Mouse (Mus musculus): ENCODE data around the gene Hlcs.

The Hlcs gene

GRCm38 (mm10) chr16:94094251-94095108 lies 218.9 kb downstream of the Hlcs start:
- DNase-seq (ENCODE audit: low spot score): no peak

GRCm38 (mm10) chr16:94093151-94093863 lies 220.1 kb downstream of the Hlcs start:
- no peak for DNase-seq (ENCODE audit: low spot score)

- no peak for DNase-seq (ENCODE audit: low spot score)
These were observed 220.7 kb downstream of the Hlcs start for GRCm38 (mm10) chr16:94092511-94093150.

GRCm38 (mm10) chr16:94088819-94089692 lies 224.3 kb downstream of the Hlcs start:
- DNase-seq (ENCODE audit: low spot score): no peak

GRCm38 (mm10) chr16:94088226-94088748 lies 225.1 kb downstream of the Hlcs start:
- DNase-seq (ENCODE audit: low spot score): no peak

- no peak for DNase-seq (ENCODE audit: low spot score)
These were observed 225.7 kb downstream of the Hlcs start for GRCm38 (mm10) chr16:94087570-94088225.

- DNase-seq (ENCODE audit: low spot score): no peak
These were observed 226.4 kb downstream of the Hlcs start for GRCm38 (mm10) chr16:94086701-94087569.

GRCm38 (mm10) chr16:94085603-94086285 lies 227.6 kb downstream of the Hlcs start:
- DNase-seq (ENCODE audit: low spot score): no peak

GRCm38 (mm10) chr16:94084711-94085602 lies 228.4 kb downstream of the Hlcs start, which contains the start of gene Sim2:
TSS of gene Sim2 (plus strand) at chr16:94084931.
- no peak for DNase-seq (ENCODE audit: low spot score)

- no peak for DNase-seq (ENCODE audit: low spot score)
These were observed 229.4 kb downstream of the Hlcs start for GRCm38 (mm10) chr16:94083848-94084525.

GRCm38 (mm10) chr16:94082960-94083847 lies 230.2 kb downstream of the Hlcs start:
- no peak for DNase-seq (ENCODE audit: low spot score)

- DNase-seq (ENCODE audit: low spot score): no peak
These were observed 231.2 kb downstream of the Hlcs start for GRCm38 (mm10) chr16:94081996-94082708.

GRCm38 (mm10) chr16:94081596-94081995 lies 231.8 kb downstream of the Hlcs start:
- no peak for DNase-seq (ENCODE audit: low spot score)

GRCm38 (mm10) chr16:94079856-94080555 lies 233.4 kb downstream of the Hlcs start:
- DNase-seq (ENCODE audit: low spot score): no peak
